Comparison of ENCODE assay signal across 14 mouse cellular contexts in genomic region chr11:97611076-97611475, GRCm38 (mm10). TPM values are rescaled to one million over a fixed set of nuclear protein-coding genes. Genes with fewer than 3 reads are reported as not detected.
DNase-seq lines count a peak whose midpoint lies in the region; ATAC-seq and TF ChIP-seq lines count a peak whose summit lies in the region.
"Had no signal": no experiment of that assay in that cellular context is flagged by ENCODE, and none has a peak within 500 bp of the region (broad histone marks: within the 10 kb centered on the region; RNA-seq: fewer than 3 reads in every experiment).

No protein-coding gene starts in this region.

- TF ChIP-seq POLR2A in kidney, adult 2 months (IDR thresholded peaks at IDR 0.05; ENCODE audit: low read depth, low read length) = no peak

- DNase-seq in kidney, adult 2 months = peak; percentile 83
- DNase-seq in kidney, postnatal 4 days = no peak
- DNase-seq in left cerebral cortex, adult 11 months (ENCODE audit: low spot score) = peak; percentile 78
- peak; percentile 84 to 85 for DNase-seq in right cerebral cortex, postnatal 10 days (ENCODE audit: low spot score in 2 of 2)
- DNase-seq in gastrocnemius, postnatal 4 days (ENCODE audit: low spot score in 2 of 2) = no peak
- DNase-seq in gastrocnemius, postnatal 25 days = no peak
- DNase-seq in liver, embryonic 11.5 days (ENCODE audit: low spot score) = no peak
- DNase-seq: cerebellum, adult 11-12 months; heart, postnatal 10 days; thymus, postnatal 14 days had no signal

- H3K9ac ChIP-seq in liver, embryonic 11.5 days (ENCODE audit: low read depth, low read length) = no peak overlapping the region
- H3K9ac ChIP-seq: liver, embryonic 15.5 days had no signal

- 23% methylated on average over 8 of the region's 8 CpGs for WGBS in kidney, adult 2 months
- WGBS in liver, embryonic 11.5 days = 70% methylated on average over 8 of the region's 8 CpGs

- no peak overlapping the region for H3K27ac ChIP-seq in kidney, adult 2 months (ENCODE audit: insufficient read depth, low read depth, low read length)
- no peak overlapping the region for H3K27ac ChIP-seq in liver, embryonic 11.5 days (ENCODE audit: low read depth, low read length)
- H3K27ac ChIP-seq: kidney, postnatal 0 days; liver, embryonic 15.5 days had no signal

- no peaks in the 10 kb centered on the region for H3K27me3 ChIP-seq in kidney, adult 2 months (replicated peaks; ENCODE audit: control insufficient read depth, insufficient read depth, low read length)
- peaks cover 3% of the 10 kb centered on the region for H3K27me3 ChIP-seq in liver, embryonic 11.5 days (replicated peaks; ENCODE audit: control insufficient read depth, insufficient read depth, low read length)

- H3K9me3 ChIP-seq in liver, embryonic 11.5 days (ENCODE audit: control insufficient read depth, low read length) = no peaks in the 10 kb centered on the region
- H3K9me3 ChIP-seq: liver, embryonic 15.5 days had no signal

- H3K36me3 ChIP-seq in kidney, adult 2 months (ENCODE audit: control insufficient read depth, insufficient read depth, low read length) = no peaks in the 10 kb centered on the region
- no peaks in the 10 kb centered on the region for H3K36me3 ChIP-seq in liver, embryonic 11.5 days (ENCODE audit: control insufficient read depth, insufficient read depth, low read length)
- H3K36me3 ChIP-seq: liver, embryonic 15.5 days had no signal

- no peak overlapping the region for H3K4me3 ChIP-seq in kidney, adult 2 months (ENCODE audit: insufficient read depth, low read depth, low read length)
- no peak overlapping the region for H3K4me3 ChIP-seq in liver, embryonic 11.5 days (ENCODE audit: low read depth, low read length)
- H3K4me3 ChIP-seq: liver, embryonic 15.5 days had no signal

- H3K4me1 ChIP-seq in kidney, adult 2 months (ENCODE audit: control insufficient read depth, insufficient read depth, low read length) = no peaks in the 10 kb centered on the region
- H3K4me1 ChIP-seq in liver, embryonic 11.5 days (replicated peaks; ENCODE audit: control insufficient read depth, insufficient read depth, low read length) = no peaks in the 10 kb centered on the region
- H3K4me1 ChIP-seq: liver, embryonic 15.5 days had no signal

- no peak overlapping the region for H3K4me2 ChIP-seq in liver, embryonic 11.5 days
- H3K4me2 ChIP-seq: liver, embryonic 15.5 days had no signal

- peak; percentile 73 for ATAC-seq in frontal cortex, adult (ENCODE audit: low TSS enrichment)
- no peak for ATAC-seq in liver, embryonic 11.5 days (replicated peaks; ENCODE audit: low FRiP score)
- ATAC-seq: midbrain, embryonic 16.5 days had no signal

- no peak for TF ChIP-seq CTCF in kidney, adult 2 months (conservative IDR thresholded peaks at IDR 0.05; ENCODE audit: insufficient read depth, insufficient read length, low read depth, low read length)

RNA-seq across cellular contexts. Expression of gene Epop, which starts 18.4 kb away (rescaled TPM):
- 0.86 and 1.2 TPM in 2 replicates for polyA plus RNA-seq in kidney, adult 2 months (2012; rRNA removed)
- under 1 TPM; 0.47 to 0.76 TPM for total RNA-seq in gastrocnemius, postnatal 4 days (2021)
- 1 to 10 TPM; 1.2 to 1.6 TPM for total RNA-seq in gastrocnemius, postnatal 25 days (2021)
- polyA plus RNA-seq in liver, embryonic 11.5 days (2014; fragmentation: Nextera tagmentation; extraction: Ambion mirVana) = 4.1 and 4.8 TPM in 2 replicates

RNA-seq across cellular contexts. Expression of gene Srcin1, which starts 35.1 kb away (rescaled TPM):
- polyA plus RNA-seq in kidney, adult 2 months (2012; rRNA removed) = 13.0 and 13.2 TPM in 2 replicates
- total RNA-seq in gastrocnemius, postnatal 4 days (2021) = 1 to 10 TPM; 1.3 to 1.7 TPM
- total RNA-seq in gastrocnemius, postnatal 25 days (2021) = under 1 TPM; 0.43 to 0.49 TPM
- polyA plus RNA-seq in liver, embryonic 11.5 days (2014; fragmentation: Nextera tagmentation; extraction: Ambion mirVana) = 0.13 and 0.14 TPM in 2 replicates
- polyA plus RNA-seq: liver, embryonic 15.5 days had no signal

RNA-seq across cellular contexts. Expression of gene Mllt6, which starts 52.1 kb away (rescaled TPM):
- polyA plus RNA-seq in kidney, adult 2 months (2012; rRNA removed) = 36.6 and 40.4 TPM in 2 replicates
- total RNA-seq in gastrocnemius, postnatal 4 days (2021) = 10 to 100 TPM; 30.8 to 32.1 TPM
- 10 to 100 TPM; 33.0 to 40.5 TPM for total RNA-seq in gastrocnemius, postnatal 25 days (2021)
- 0.97 and 1.0 TPM in 2 replicates for polyA plus RNA-seq in liver, embryonic 11.5 days (2014; fragmentation: Nextera tagmentation; extraction: Ambion mirVana)

Comparison
In these comparisons a context has a peak if more than half of its experiments do, and no peak if none do; other contexts are left out.
1. DNase-seq: peak in kidney, adult 2 months (single experiment), left cerebral cortex, adult 11 months (single experiment) and right cerebral cortex, postnatal 10 days (2 of 2); none in kidney, postnatal 4 days (0 of 2), gastrocnemius, postnatal 4 days (0 of 2), gastrocnemius, postnatal 25 days (single experiment) and liver, embryonic 11.5 days (single experiment).